Mouse (Mus musculus): ENCODE data around the gene Olfr1394. TPM values are rescaled to one million over a fixed set of nuclear protein-coding genes. Genes with fewer than 3 reads are reported as not detected.

Gene Olfr1394
- polyA plus RNA-seq, 1 experiment = not detected

- TF ChIP-seq POLR2A (IDR thresholded peaks at IDR 0.05; ENCODE audit: low read depth, low read length) (peak; percentile 66), CTCF (IDR thresholded peaks at IDR 0.05; ENCODE audit: borderline replicate concordance, insufficient read depth, low read length) (no peak)
- peak overlapping the region; percentile 72 for H3K4me3 ChIP-seq (ENCODE audit: insufficient read depth, low read length)
- peak overlapping the region; percentile 95 for H3K27ac ChIP-seq (ENCODE audit: insufficient read depth, low read length)
- H3K4me1 ChIP-seq (ENCODE audit: control insufficient read depth, insufficient read depth, low read length) = peaks cover 4% of the 10 kb centered on the region
These were observed 49.8 kb downstream of the Olfr1394 start for GRCm38 (mm10) chr11:49203771-49204497.

- peak overlapping the region; percentile 40 for H3K4me3 ChIP-seq (ENCODE audit: insufficient read depth, low read length)
- H3K4me1 ChIP-seq (ENCODE audit: control insufficient read depth, insufficient read depth, low read length) = peaks cover 4% of the 10 kb centered on the region
- TF ChIP-seq POLR2A (IDR thresholded peaks at IDR 0.05; ENCODE audit: low read depth, low read length) = no peak
- H3K27ac ChIP-seq (ENCODE audit: insufficient read depth, low read length) = no peak overlapping the region
These were observed 51.0 kb downstream of the Olfr1394 start for GRCm38 (mm10) chr11:49205080-49205590.

GRCm38 (mm10) chr11:49207495-49207894, 53.3 kb downstream of the Olfr1394 start:
- no peak overlapping the region for H3K27ac ChIP-seq (ENCODE audit: insufficient read depth, low read length)
- H3K4me3 ChIP-seq (ENCODE audit: insufficient read depth, low read length) = no peak overlapping the region
- H3K4me1 ChIP-seq (ENCODE audit: control insufficient read depth, insufficient read depth, low read length) = peaks cover 4% of the 10 kb centered on the region
- TF ChIP-seq CTCF (IDR thresholded peaks at IDR 0.05; ENCODE audit: borderline replicate concordance, insufficient read depth, low read length) (no peak), POLR2A (IDR thresholded peaks at IDR 0.05; ENCODE audit: low read depth, low read length) (no peak)

Other genes with a start within 250 kb of the Olfr1394 start
- gene Psme2b, start 208.2 kb upstream of the Olfr1394 start, polyA plus RNA-seq (2011; ENCODE audit: insufficient read length, low read depth, missing spikeins) = 19.5 and 24.3 TPM in 2 replicates
- gene Olfr56, start 175.5 kb upstream of the Olfr1394 start, polyA plus RNA-seq (2011; ENCODE audit: insufficient read length, low read depth, missing spikeins) = 0.18 and 0.79 TPM in 2 replicates
- gene 9930111J21Rik1, start 175.0 kb upstream of the Olfr1394 start, polyA plus RNA-seq (2011; ENCODE audit: insufficient read length, low read depth, missing spikeins) = 1.5 and 3.4 TPM in 2 replicates
- gene Gm12185, start 162.2 kb upstream of the Olfr1394 start, polyA plus RNA-seq (2011; ENCODE audit: insufficient read length, low read depth, missing spikeins) = 0.25 and 0.55 TPM in 2 replicates
- gene Tgtp1, start 160.2 kb upstream of the Olfr1394 start, polyA plus RNA-seq (2011; ENCODE audit: insufficient read length, low read depth, missing spikeins) = 1.7 and 3.1 TPM in 2 replicates
- 2.4 and 6.0 TPM in 2 replicates for gene 9930111J21Rik2, start 103.1 kb upstream of the Olfr1394 start, polyA plus RNA-seq (2011; ENCODE audit: insufficient read length, low read depth, missing spikeins)
- gene Tgtp2, start 90.2 kb upstream of the Olfr1394 start, polyA plus RNA-seq (2011; ENCODE audit: insufficient read length, low read depth, missing spikeins) = 6.4 and 6.5 TPM in 2 replicates
- 4.8 and 7.6 TPM in 2 replicates for gene Ifi47, start 77.8 kb upstream of the Olfr1394 start, polyA plus RNA-seq (2011; ENCODE audit: insufficient read length, low read depth, missing spikeins)
- not detected in 2 replicates for gene Olfr1396, start 39.5 kb upstream of the Olfr1394 start, polyA plus RNA-seq (2011; ENCODE audit: insufficient read length, low read depth, missing spikeins)
- not detected in 2 replicates for gene Olfr1395, start 12.1 kb upstream of the Olfr1394 start, polyA plus RNA-seq (2011; ENCODE audit: insufficient read length, low read depth, missing spikeins)
- not detected in 2 replicates for gene Btnl9, start 32.8 kb downstream of the Olfr1394 start, polyA plus RNA-seq (2011; ENCODE audit: insufficient read length, low read depth, missing spikeins)
- 48.0 and 66.0 TPM in 2 replicates for gene Zfp62, start 48.9 kb downstream of the Olfr1394 start, polyA plus RNA-seq (2011; ENCODE audit: insufficient read length, low read depth, missing spikeins)
- 79.0 and 92.6 TPM in 2 replicates for gene Mgat1, start 89.8 kb downstream of the Olfr1394 start, polyA plus RNA-seq (2011; ENCODE audit: insufficient read length, low read depth, missing spikeins)
- 0.23 TPM in 1 of 2 replicates, not detected in the other for gene Olfr1393, start 123.9 kb downstream of the Olfr1394 start, polyA plus RNA-seq (2011; ENCODE audit: insufficient read length, low read depth, missing spikeins)
- not detected in 2 replicates for gene Olfr1392, start 130.9 kb downstream of the Olfr1394 start, polyA plus RNA-seq (2011; ENCODE audit: insufficient read length, low read depth, missing spikeins)
- gene Olfr10, start 150.4 kb downstream of the Olfr1394 start, polyA plus RNA-seq (2011; ENCODE audit: insufficient read length, low read depth, missing spikeins) = not detected in 2 replicates
- gene Olfr1391, start 168.4 kb downstream of the Olfr1394 start, polyA plus RNA-seq (2011; ENCODE audit: insufficient read length, low read depth, missing spikeins) = not detected in 2 replicates
- gene Olfr1390, start 180.8 kb downstream of the Olfr1394 start, polyA plus RNA-seq (2011; ENCODE audit: insufficient read length, low read depth, missing spikeins) = not detected in 2 replicates

Data from embryonic fibroblast, embryonic 13.5 days (primary cell).